Mouse (Mus musculus) myocyte (in vitro differentiated cells): ENCODE results near the gene 2210010C04Rik.

Experiments
- CEBPB ChIP-seq: IDR thresholded peaks from 2 replicates; pipeline ENCODE4 v1.6.1; 2011; ENCODE audit warnings: mild to moderate bottlenecking, moderate library complexity; ENCODE audit not compliant: poor library complexity, insufficient read depth, severe bottlenecking
- E2F4 ChIP-seq: IDR thresholded peaks from one replicate; pipeline ENCODE4 v1.6.1; 2011; ENCODE audit warnings: mild to moderate bottlenecking, control low read depth, moderate library complexity; ENCODE audit not compliant: insufficient read depth
- MAX ChIP-seq: IDR thresholded peaks from one replicate; pipeline ENCODE4 v1.6.1; 2011; ENCODE audit warnings: low read depth, mild to moderate bottlenecking, control low read depth
- POLR2A ChIP-seq: IDR thresholded peaks from one replicate; pipeline ENCODE4 v1.6.1; 2011; ENCODE audit warnings: low read depth, mild to moderate bottlenecking, control low read depth, moderate library complexity; ENCODE audit not compliant: insufficient read length
- REST ChIP-seq: IDR thresholded peaks from one replicate; pipeline ENCODE4 v1.6.1; 2011; ENCODE audit warnings: mild to moderate bottlenecking, control low read depth, moderate library complexity; ENCODE audit not compliant: insufficient read depth, insufficient read length
- TCF12 ChIP-seq: IDR thresholded peaks from one replicate; pipeline ENCODE4 v1.6.1; 2011; ENCODE audit warnings: mild to moderate bottlenecking, control low read depth; ENCODE audit not compliant: poor library complexity, insufficient read depth, severe bottlenecking
- USF1 ChIP-seq: IDR thresholded peaks from one replicate; pipeline ENCODE4 v1.6.1; 2011; ENCODE audit warnings: low read depth, mild to moderate bottlenecking, control low read depth, moderate library complexity

DNA sequence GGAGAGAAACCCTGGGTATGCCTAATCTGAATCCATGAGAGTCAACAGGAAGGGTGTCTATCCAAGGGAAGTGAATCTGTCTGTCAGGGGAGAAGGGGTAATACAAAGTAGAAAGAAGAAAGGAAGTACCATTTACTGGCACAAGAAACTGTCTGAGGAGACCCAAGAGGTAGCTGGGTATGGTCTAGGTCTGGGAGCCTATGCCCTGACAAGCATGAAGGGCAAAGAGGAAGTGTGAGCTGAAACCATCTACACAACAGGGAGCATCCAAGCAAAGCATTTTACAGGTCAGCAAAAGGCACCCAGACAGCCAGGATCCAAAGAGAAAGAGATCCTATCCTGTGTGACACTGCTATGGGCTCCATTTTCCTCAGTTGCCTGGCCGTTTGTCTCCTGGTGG lies 11.9 kb upstream of the 2210010C04Rik start:
- TF ChIP-seq POLR2A (no peak), REST (no peak), CEBPB (no peak), E2F4 (no peak), TCF12 (no peak), USF1 (no peak), MAX (no peak)
